Mouse (Mus musculus): ENCODE data around the gene Dll4.

DNA sequence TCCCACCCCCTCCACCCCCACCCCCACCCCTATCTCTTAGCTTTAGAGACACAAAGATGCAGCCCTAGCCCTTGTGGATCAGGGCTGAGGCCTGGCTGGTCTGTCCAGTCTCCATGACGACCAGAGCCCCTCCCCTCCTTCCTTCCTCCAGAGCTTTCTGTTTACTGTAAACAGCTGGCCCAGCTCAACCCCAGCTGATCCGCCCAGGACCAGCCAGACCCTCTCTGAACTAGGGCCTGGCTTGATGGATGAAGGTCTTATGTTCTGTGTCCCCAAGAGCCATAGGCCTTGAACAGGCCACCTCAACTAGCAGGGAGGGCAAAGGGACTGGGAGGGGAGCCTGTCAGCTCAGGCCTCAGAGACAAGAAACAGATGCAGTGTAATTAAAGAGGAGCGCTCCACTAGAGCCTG is 20.8 kb upstream of the Dll4 start:
- no peak for TF ChIP-seq POLR2A (IDR thresholded peaks at IDR 0.05; ENCODE audit: borderline replicate concordance, extremely low read depth, low read depth, low read length)
- no peak for TF ChIP-seq CTCF (IDR thresholded peaks at IDR 0.05; ENCODE audit: insufficient read depth, low read length)
